Mouse (Mus musculus) adrenal gland, postnatal 25 days (tissue): Measurements from ENCODE around the gene Fgfr2. TPM values are rescaled to one million over a fixed set of nuclear protein-coding genes. Genes with fewer than 3 reads are reported as not detected.
A peak's percentile ranks its signal among the peaks of the same experiment; 100 is the strongest.

ENCODE experiments used
- DNase-seq: peaks from one replicate; pipeline ENCODE4 v3.0.0; 2021; ENCODE audit warnings: mixed read lengths
- total RNA-seq: library from RNA; stranded (reverse); gene quantifications from 2 replicates; pipeline ENCODE4 v1.2.3, GENCODE M21; 2021

The Fgfr2 gene
- total RNA-seq, 1 experiment from 2014 or later, result 186 TPM

DNA sequence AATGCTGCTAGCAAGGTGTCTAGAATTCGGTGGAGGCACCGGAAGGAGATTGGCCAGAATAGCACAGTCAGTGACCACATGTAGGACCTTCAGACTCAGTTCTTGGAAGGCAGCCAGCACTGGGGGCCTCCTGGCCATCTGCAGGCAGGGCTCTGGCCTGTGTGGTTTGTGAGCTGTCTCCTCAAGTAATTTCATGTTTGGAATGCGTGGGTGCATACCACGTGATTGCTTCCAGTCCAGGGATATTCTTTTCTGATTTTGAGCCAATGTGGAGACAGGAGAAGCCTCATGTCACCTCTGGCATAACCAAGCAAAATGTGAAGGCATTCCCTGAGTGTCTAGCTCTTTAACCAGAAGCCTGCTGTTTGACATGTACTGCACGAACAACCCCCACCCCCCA lies 2158.5 kb downstream of the Fgfr2 start:
- DNase-seq, result peak; percentile 75

DNA sequence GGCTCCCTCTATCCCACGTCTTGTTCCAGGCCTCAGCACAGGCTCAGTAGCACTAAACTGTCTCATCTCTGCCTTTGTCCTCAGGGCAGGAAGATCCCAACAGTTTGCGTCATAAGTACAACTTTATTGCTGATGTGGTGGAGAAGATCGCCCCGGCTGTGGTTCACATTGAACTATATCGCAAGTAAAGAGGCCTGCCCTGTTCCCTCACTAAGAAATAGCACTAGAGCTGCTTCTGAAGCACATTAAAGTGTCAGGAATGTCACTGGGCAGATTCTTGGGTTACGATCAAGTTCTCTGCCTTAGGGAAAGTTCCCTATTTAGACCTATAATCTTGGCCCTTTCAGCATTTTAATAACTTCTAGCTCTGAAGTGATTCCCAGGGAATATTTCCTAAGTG lies 2161.7 kb downstream of the Fgfr2 start:
- DNase-seq, result no peak

DNA sequence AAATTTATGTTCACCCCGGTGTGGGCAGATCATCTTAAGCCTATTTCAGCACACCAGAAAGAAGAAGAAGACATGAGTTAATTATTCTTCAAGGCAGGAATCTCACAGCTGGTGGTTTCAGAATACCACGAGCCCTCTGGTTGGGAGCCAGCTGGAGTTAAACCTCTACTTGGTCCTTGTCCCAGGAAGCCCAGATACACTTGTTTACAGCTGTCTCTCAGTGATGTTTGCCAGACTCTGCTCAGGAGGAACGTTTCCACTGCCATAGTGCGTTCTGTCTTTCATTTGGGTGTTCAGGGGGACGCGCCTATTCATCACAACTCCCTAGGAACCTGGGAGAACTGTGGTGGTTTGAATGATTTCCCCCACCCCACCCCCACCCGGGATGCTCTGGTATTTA lies 2163.3 kb downstream of the Fgfr2 start:
- no peak for DNase-seq

DNA sequence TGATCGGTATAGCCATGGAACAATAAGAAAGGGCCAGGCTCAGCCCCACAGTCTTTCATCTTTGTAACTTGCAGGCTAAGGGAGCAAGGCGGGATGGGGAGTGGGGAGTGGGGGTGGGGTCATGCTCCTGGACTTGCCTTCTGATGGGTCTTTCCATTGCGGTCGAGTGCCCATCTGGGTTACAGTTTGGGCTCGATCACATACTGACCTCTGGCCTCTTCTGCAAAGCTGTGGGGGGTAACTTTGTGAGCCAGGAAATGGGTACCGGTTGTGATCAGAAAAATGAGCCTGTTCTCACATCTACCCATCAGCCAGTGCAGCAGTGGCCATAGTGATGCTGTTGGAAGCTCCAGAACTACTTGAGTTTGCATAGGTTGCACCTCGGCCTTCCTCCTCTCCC lies 2164.6 kb downstream of the Fgfr2 start:
- DNase-seq, result no peak

DNA sequence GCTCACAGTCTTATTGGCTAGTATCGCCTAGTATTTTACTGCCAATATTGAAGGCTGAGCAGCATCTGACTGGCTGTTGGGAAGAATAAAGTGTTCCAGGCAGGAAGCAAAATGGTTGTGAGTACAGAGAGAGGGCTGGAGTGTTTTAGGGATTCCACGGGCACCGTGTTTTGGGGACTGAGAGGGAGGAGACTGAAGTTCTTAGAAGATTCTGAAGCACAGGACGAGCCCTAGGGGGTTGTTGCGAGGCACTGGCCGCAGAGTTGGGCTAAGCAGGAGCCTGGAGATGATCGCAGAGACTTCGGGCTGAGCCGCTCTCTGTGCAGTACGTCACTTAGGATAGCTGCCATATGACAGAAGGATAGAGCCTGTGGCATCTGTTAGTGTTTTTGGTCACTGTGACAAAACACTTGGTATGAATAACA lies 2169.0 kb downstream of the Fgfr2 start:
- no peak for DNase-seq

DNA sequence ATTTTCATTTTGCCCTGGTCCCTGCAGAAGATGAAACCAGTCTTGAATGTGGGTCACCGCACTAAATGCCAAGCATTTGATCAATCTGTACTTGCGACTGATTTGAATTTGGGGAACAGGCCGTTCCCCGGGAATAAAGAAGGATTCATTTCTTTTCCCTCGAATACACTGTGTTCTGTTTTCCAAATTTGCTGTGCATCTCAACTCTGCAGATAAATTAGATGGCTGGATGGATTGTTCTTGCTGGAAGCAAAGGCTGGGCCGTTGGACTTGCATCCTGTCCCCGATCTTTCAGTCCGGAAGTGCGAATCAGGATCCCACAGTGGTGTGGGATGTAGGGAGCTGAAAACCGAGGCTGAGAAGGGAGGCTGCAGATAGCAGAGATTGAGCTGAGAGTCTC lies 2169.8 kb downstream of the Fgfr2 start:
- no peak for DNase-seq

DNA sequence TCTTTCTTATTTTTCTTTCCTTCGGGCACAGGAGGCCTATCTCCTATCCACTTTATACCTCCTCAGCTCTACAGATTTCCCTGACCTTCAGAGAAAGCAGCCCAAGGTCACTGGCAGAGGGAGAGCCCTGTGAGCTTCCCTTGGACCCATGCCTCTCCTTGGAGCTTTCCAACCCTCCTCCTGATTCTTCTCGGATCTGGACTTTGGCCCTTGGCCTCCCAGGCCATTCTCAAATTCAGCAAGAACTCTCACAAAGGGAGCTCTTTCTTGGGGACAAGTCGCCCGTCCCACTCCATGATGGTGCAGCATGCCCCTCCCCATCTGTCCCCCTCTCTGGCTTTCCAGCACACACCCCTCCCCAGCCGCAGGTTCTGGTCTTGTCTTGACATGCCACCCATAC lies 2172.1 kb downstream of the Fgfr2 start:
- DNase-seq, result no peak

DNA sequence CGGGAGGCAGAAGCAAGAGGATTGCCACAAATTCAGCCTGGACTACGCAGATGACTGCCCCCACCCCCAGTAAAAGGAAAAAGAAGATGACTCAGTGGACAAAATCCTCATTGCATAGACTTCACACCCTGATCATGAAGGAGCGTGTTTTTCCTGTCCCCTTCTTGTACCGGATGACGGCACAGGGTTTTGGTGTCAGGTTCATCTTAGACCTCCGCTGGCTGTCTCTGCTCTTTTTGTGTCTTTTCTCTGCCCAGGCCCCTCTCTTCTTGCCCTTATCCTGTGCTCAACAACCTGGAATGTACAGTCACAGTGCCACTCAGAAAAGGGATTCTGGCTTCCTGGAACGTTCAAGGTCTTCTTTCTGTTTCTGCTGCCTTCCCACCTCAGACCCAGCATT lies 2172.7 kb downstream of the Fgfr2 start:
- DNase-seq, result no peak

DNA sequence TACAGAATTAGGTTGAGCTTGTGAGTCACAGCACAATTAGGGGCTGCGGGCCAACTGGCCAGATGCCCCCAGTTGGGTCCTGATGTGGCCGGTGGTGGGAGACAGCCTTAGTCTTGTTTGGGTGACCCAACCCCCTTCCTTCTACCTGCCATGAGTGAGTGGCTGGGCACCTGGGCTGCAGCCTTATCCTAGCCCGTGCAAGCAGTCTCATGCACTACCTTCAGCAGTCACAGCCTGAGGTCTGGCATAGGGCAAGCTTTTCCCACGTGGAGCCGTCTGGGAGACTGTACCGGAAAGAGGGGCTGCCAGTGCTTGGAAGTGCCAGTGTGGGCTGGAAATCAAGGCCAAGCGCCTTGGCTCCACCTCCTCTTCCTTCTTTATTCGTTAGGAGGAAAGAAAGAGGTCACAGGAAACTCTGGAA lies 2173.8 kb downstream of the Fgfr2 start:
- DNase-seq, result peak; percentile 51

DNA sequence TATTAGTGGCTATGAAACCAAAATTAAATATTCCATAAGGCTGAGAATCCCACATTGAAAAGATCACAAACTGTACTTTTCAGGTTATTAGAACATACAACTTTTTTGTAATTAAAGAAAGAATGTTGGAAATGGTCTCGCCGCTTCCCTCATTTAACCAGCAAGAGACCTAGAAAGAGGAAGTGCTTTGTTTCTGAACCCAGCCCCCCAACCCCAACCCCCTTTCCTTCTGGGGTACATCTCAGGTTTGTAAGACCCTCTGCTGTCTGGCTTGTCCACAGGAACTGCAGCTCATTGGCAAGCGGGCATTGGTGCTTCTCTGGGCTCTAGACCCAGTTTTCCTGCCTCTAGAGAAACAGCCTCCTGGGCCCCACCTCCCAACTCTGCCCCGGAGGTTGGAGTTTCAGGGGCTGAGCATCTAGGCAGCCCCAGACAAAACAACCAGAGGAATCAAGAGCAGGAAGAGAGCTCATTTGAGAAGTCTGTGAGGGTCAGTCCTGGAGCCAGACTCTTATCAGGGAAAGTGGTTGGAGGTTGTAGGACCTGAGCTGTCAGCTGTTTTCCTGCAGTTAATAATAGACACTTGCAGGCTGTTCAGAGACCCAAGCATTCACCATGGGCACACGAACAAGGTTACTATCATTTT lies 2174.5 kb downstream of the Fgfr2 start:
- DNase-seq, result no peak

DNA sequence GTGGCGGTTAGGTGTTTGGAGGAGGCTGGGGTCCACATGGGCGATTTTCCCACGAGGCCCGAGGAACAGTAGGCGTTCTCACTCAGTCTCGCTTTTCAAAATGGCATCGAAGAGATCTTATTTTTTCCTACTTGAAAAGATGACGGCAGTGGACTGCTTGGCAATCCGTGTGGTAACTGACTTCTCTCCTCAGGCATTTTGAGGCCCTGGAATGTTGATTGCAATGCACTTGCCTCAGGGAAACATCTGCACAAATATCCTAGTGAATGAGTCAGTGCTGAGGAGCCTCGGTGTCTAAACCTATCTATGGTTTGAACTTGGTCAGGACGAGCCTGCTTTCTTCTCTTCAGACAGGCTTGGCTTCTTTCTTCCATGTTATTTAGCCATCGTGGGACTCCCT lies 2176.8 kb downstream of the Fgfr2 start:
- DNase-seq, result no peak

DNA sequence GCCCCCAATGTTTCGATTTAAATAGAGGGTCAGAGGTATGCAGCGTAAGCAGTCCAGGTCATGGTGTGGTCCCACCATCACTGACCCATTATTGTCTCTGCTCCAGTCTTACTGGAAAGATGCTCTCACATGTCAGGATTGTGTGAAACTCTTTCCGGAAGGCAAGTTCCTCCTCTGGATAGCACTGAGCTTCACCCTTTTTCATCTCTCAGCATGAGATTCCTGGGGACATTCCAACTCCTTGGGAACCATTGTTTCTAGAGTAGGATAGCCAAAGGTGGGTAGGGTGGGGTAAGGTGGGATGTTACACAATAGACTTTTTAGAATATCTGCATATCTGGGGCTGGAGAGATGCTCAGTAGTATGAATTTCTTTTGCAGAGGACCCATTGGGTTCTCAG lies 2177.4 kb downstream of the Fgfr2 start:
- DNase-seq, result no peak

DNA sequence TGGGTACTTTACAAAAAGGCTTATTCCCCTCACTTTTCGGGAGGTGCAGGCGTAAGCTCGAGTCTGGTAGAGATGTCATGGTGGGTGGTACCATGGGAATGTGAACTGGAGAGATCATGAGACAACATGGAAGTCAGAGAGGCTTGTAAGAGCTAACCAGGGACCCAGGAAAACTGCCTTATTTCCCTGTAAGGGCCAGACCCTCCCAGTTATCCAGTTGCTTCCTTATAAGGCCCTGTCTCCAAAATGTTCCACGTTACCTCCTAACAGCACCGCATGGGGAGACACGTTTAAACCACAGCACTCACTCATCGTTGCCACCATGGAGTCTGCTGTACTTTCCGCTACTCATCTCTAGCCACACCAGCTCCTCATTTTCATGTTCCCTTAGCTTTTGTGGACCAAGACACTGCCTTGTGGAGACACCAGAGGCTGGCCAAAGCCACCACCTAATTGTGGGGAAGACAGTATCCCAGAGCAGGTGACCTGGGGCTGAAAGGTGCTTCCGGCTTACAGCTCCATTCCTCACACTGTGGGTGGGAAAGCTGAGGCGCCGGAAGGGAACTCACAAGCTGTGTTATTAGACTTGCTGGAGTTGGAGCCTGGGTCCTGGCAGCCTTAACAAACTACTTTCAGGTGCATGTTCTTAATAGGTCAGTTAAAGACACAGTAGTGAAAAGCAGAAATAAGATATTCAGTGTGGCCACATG lies 2178.2 kb downstream of the Fgfr2 start:
- DNase-seq, result no peak

DNA sequence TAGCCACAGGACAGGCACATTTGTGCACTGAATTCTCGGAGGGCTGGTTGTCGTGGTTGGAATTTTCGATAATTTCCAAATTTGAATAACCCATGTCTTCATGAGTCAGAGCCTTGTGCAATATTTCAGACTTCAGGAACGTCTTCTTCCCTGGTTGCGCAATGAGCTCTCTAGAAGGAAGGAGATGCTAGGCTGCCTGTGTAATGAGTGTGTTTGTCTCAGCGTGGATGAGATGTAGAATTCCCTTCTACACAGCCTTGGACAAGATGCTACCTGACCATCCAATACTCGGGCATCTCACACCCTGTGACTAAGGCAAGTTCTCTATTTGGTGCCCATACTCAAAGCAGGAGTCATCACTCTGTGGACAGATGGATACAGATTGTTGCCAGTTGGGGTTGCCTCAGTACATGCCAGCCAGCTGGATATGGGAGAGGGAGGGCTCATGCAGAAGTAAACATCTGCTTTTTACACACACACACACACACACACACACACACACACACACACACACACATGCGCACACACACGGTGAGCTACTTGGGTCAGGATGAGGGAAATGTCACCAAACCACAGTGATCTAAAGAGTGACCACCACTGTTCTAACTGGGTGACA lies 2179.8 kb downstream of the Fgfr2 start:
- no peak for DNase-seq

DNA sequence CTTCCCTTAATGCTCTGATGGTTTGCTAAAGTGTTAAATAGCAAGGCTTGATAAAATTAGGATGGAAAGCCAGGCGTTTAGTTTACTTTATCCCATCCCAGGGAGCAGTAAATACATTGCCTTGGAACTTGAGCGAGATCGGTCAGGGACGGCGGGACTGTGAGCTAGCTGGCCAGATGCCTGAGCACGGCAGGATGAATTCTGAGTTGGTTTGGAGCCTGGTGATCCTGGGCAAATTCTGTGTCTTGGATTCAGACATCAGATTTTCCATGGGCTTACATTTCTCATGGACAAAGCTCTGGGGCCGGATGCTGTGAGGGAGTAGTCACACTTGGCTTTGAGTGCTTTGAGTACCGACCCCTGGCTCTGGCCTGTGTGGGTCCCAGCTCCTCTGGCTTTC lies 2182.4 kb downstream of the Fgfr2 start:
- no peak for DNase-seq

DNA sequence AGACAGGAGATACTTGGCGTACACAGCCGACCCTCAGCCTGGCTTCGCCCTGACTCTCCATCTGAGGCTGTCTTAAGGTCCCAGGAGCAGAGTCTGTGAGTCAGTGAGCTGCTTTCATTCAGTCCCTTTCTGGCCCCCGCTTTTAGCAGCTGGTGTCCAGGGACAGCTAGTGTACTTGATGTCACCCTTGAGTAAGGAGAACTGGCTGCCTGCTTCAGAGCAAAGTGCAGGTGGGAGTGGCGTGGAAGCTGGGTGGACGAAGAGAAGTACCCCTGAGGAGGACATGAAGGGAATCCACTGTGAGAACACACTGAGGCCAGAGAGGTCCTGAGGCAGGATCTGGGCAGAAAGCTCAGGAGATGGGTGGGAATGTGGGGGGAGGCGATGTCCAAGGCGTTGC lies 2184.3 kb downstream of the Fgfr2 start:
- DNase-seq, result no peak

DNA sequence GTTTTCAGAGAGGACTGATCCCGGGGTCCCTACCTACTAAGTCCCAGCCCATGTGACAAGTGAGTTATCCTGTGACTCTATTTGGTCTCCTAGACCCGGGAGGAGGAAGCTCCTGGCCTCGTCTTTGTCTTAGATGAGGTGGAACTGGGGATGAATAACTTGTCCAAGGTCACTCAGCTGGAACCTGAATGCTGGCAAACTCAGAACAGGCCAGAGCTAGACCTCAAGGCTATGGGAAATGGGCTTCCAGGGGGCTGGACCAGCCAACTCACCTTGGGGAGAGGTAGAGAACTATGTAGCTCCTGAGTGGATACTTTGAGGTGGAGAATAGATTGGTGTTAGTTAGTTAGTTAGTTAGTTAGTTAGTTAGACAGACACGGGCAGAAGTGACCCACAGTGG lies 2185.1 kb downstream of the Fgfr2 start:
- DNase-seq, result no peak

DNA sequence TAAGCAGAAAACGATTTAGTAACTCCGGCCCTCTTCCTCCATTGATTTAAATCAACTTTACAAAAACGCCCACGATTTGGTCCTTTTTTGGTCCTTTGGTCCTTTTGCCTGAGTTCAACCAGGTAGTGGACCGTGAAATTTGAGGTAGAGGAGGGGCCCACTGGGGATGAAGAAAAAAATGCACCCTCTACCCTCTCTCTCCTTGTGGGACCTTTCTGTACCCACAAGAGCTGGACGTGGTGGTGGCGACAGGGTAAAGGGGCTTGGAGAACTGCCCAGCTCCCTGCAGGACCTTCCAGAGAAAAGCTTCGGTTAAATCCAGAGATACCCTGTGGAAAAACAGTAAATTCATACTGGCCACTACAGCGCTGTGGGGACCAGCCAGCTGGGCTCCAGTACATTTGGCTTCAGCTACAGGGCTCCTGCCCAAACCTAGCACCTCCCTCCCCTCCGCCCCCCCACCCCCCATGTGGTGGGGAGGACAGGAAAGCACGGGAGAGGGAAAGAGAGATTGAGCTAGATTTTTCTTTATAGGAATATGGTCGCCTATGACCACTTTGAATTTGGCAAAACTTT lies 2185.8 kb downstream of the Fgfr2 start:
- no peak for DNase-seq

DNA sequence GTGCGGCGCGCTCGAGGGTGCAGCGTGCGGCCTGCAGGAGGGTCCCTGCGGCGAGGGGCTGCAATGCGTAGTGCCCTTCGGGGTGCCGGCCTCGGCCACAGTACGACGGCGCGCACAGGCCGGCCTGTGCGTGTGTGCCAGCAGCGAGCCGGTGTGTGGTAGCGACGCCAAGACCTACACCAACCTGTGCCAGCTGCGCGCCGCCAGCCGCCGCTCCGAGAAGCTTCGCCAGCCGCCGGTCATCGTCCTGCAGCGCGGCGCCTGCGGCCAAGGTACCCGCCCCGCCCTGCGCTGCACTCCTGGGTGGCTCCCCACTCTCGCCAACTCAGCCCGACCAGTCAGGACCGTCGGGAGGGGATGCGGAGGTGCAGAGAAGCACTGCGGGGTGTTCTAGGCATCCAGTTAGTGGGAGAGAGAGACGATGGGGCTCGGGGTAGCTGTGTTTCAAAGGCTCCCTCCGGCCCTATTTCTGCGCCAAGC lies 2186.6 kb downstream of the Fgfr2 start:
- peak; percentile 67 for DNase-seq

DNA sequence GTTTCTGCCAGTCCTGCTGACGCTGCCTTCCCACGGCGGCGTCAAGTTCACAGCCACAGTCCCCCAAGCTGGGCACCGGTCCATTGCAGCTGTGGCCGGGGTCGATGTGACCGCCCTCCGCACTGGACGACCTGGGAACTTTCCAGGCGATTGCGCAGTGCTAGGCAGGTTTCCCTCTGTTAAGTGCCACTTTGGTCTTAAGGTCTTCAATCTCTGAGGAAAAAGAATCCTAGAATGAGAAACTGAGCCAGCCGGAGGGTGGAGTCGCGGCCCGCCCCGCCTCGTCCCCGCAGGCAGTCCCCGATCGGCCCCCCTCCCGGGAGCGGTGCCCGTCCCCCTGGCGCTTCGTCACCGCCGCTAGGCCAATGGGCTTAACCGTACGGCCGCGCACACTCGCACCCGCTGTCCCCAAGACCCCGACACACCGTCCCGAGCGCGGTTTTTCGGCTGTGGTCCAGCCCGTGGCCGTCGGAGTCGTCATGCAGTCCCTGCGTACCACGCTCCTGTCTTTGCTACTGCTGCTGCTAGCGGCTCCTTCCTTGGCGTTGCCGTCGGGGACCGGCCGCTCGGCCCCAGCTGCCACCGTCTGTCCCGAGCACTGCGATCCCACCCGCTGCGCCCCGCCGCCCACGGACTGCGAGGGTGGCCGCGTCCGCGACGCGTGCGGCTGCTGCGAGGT lies 2187.2 kb downstream of the Fgfr2 start, which contains the start of gene Htra1:
Htra1 (plus strand) TSS at position 319 of the 679 bp plus-strand sequence.
- DNase-seq, result peak; percentile 89

DNA sequence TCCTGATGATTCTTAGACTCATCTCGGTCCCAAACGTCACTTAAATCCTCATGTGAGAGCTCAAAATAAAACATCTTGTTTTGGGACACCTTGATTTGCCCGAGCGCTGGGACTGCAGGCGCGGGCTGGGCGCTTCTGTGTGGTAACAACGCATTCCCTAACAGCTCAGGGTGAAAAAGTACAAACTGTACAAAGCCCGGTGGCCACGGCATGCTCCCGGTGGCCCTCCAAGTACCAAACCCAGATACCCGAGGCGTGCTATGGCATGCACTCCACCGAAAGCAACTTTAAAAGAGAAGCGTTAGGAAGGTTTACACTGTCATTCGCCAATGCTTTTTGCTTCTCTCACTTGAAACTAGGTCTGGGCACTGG lies 2187.7 kb downstream of the Fgfr2 start:
- no peak for DNase-seq

DNA sequence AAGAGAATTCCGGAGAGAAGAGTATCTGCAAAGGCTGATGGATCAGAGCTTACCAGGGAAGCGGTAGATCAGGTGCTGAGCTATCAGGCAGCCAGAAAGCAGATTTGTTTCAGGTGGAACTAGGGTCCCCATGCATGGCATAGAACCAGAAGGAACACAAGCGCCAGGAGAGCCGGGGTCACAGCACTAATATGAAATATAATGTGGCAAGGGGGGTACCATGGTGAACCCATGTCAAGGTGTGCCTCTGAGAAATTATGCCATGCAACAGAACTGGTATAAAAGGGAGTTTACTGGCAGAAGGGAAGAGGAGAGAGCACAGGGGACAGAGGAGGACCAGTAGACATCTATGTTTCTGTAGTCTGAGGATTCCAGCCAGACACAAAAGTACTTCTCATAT lies 2188.5 kb downstream of the Fgfr2 start:
- no peak for DNase-seq

DNA sequence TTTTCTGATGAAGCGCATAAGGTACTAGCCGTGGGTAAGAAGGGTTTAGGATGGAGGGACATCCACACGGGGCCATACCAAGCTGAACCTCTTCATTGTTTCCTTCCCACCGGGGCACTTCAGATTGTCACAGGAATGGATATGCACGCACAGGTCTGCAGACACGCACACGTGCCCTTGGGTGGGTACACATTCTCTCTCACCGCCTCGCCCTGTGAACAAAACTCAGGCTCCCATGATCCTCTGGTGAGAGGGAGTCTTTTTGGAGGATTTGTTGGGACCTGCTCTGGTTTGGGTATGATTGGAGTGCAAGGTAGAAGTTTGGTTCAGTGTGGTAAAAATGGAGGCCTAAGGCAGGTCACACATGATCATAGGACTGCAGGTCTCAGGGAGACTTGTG lies 2190.2 kb downstream of the Fgfr2 start:
- DNase-seq, result no peak
